Mouse (Mus musculus) lung, adult 2 months (tissue): Measurements from ENCODE around the gene B130006D01Rik.

Experiments
- CTCF ChIP-seq: fragments of 200-500 bp; IDR thresholded peaks from 2 replicates; pipeline ENCODE4 v1.5.1; 2011; ENCODE audit warnings: mild to moderate bottlenecking, low read length, control low read depth; ENCODE audit not compliant: insufficient read depth
- POLR2A ChIP-seq: fragments of 200-500 bp; IDR thresholded peaks from 2 replicates; pipeline ENCODE4 v1.6.1; 2011; ENCODE audit warnings: low read depth, mild to moderate bottlenecking, control low read depth, low read length, borderline replicate concordance; ENCODE audit errors: extremely low read depth

DNA sequence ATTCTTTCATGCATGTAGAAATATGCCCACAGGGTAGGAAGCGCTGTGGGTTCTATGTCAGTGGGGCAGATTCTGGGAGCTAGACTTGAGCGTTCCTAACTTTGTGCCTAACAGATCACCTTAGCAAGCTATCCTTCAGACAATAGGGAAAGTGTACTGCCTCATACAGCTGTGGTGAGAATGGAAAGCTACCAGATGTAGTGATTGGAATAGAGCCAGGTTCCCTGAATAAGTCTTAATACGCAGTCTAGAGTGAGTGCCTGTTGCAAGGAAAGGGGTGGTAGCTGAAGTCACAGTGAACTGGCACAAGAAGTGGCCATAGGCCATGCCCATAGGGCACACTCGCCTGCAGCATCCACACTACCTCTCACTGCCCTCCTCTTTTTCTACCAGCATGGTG lies 39.6 kb downstream of the B130006D01Rik start:
- TF ChIP-seq CTCF, result no peak
- no peak for TF ChIP-seq POLR2A
